Mouse (Mus musculus) spleen, adult 2 months (tissue): ENCODE data around the gene Gale. TPM values are rescaled to one million over a fixed set of nuclear protein-coding genes. Genes with fewer than 3 reads are reported as not detected.
A peak's percentile ranks its signal among the peaks of the same experiment; 100 is the strongest.

Experiments
- DNase-seq, 2 experiments: peaks; one replicate each; pipeline versions ENCODE4 v3.0.0 to v3.0.0-alpha.2; 2012 to 2021; ENCODE audit warnings: low spot score in 2 of 2, low read depth in 1 of 2
- H3K27ac ChIP-seq: fragments of 200-500 bp; 2 replicates; pipeline ENCODE4 v1.5.1; 2012; ENCODE audit warnings: low read length, inconsistent platforms; ENCODE audit not compliant: insufficient read depth
- H3K27me3 ChIP-seq: fragments of 200-500 bp; 2 replicates; pipeline ENCODE4 v1.6.1; 2012; ENCODE audit warnings: mild to moderate bottlenecking, moderate library complexity, low read length, inconsistent platforms; ENCODE audit not compliant: control insufficient read depth, insufficient read depth
- H3K36me3 ChIP-seq: fragments of 200-500 bp; 2 replicates; pipeline ENCODE4 v1.6.1; 2012; ENCODE audit warnings: mild to moderate bottlenecking, low read length, inconsistent platforms; ENCODE audit not compliant: control insufficient read depth, insufficient read depth
- H3K4me1 ChIP-seq: fragments of 200-500 bp; 2 replicates; pipeline ENCODE4 v1.6.1; 2011; ENCODE audit warnings: inconsistent platforms; ENCODE audit not compliant: control insufficient read depth, insufficient read depth, insufficient read length
- H3K4me3 ChIP-seq: fragments of 200-500 bp; 2 replicates; pipeline ENCODE4 v1.5.1; 2011; ENCODE audit warnings: mild to moderate bottlenecking, inconsistent platforms; ENCODE audit not compliant: insufficient read depth, insufficient read length; ENCODE audit errors: extremely low read depth
- CTCF ChIP-seq: fragments of 200-500 bp; IDR thresholded peaks from 2 replicates; pipeline ENCODE4 v1.5.1; 2011; ENCODE audit warnings: mild to moderate bottlenecking, inconsistent platforms; ENCODE audit not compliant: insufficient read depth, insufficient read length, insufficient replicate concordance; ENCODE audit errors: extremely low read depth
- POLR2A ChIP-seq: fragments of 200-500 bp; IDR thresholded peaks from 2 replicates; pipeline ENCODE4 v1.6.1; 2011; ENCODE audit warnings: low read depth, low read length, inconsistent platforms
- WGBS: fragments of 180-500 bp; shearing (Covaris S2); methylation state at CpG from one replicate; pipeline ENCODE4 v1.1.7; 2018; 5-methylcytosine and 5-hydroxymethylcytosine counted together
- polyA plus RNA-seq: library from polyadenylated mRNA; depleted of rRNA; stranded (reverse); fragments of >200 nt; gene quantifications from 2 replicates; pipeline ENCODE4 v1.2.3, GENCODE M21; 2012

Gale gene
- polyA plus RNA-seq, 1 experiment: 10.6 TPM

DNA sequence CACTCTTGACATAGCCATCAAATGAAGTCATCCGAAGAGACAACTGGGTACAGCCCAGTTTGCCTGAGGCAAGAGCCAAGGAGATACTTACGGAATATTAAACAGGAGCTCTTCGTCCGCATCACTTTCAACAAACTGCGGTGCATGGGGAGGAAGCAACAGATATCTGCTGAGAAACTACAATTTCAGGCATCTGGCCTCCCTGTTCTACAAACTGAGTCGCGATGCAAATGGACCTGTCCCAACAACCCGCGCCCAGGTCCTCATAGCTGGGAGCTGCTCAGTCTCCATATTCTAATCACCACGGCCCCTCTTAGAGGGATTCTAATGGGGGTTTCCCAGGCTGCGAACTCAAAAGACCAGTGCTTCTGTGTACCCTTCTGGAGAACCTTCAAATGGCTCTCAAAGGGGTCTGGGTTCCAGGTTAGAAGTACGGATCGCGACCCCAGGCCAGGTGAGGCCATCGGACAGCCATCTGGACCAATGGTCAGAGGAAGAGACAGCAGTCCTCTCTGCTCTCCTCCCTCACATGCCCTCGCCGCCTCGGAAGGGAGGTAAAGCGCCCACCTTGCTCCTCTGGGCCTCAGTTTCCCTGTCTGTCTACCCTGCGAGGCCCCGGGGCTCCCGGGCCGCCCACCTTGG, 22.9 kb downstream of the Gale start:
- Histone ChIP-seq H3K27ac (peak overlapping the region; percentile 71), H3K4me3 (peak overlapping the region; percentile 81), H3K4me1 (no peaks in the 10 kb centered on the region; the same call in 1 of the 2 replicates), H3K36me3 (peaks cover 13% of the 10 kb centered on the region), H3K27me3 (no peaks in the 10 kb centered on the region)
- 11% methylated on average over 23 of the region's 23 CpGs for WGBS
- TF ChIP-seq CTCF: no peak
- TF ChIP-seq POLR2A: no peak
- DNase-seq: no peak

DNA sequence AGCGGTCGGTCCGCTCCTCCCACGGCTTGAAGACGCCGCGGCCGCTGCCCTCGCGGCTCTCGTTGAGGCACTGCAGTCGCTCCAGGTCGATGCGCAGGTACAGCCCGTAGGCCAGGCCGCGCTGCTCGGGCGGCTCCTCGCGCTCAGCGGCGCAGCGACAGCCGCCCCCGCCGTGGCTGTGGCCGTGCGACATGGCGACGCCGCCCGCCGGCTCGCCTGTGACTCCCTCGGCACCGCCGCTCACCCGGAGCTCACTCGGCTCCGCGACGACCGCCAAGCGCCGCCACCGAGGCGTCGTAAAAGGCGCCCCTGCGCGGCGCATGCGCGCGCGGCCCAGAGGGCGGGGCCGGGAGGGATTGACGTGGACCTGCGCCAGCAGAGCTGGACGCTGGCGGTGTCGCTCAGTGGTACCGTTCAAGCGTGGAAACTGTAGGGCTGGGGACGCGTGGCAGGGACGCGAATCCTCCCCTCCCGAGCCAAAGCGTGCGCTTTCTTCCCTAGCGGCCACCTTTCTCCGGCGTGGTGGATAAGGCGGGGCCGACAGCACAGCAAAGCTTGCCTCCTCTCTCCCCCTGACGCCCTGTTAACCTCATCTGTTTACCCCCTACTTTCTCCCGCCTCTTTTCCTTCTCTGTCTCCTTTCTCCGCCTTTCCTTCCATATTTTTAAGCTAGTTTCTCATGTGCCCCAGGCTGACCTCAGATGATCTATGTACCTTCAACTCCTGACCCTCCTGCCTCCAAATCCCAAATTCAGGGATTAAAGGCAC, 23.6 kb downstream of the Gale start, which contains the start of gene Pithd1:
Gene Pithd1, minus strand, starts transcription at position 322 of the 768 bp plus-strand sequence.
- H3K36me3 ChIP-seq: peaks cover 13% of the 10 kb centered on the region
- H3K4me3 ChIP-seq: peak within 1 kb of the TSS; percentile 81
- peak; percentile 88 to 91 for DNase-seq
- H3K4me1 ChIP-seq: no peaks in the 10 kb centered on the region; the same call in 1 of the 2 replicates
- no peak; the same call in none of the 2 replicates for TF ChIP-seq POLR2A
- TF ChIP-seq CTCF: no peak
- H3K27me3 ChIP-seq: no peaks in the 10 kb centered on the region
- peak within 1 kb of the TSS; percentile 86 for H3K27ac ChIP-seq
- under 1% methylated on average over 78 of the region's 81 CpGs for WGBS

DNA sequence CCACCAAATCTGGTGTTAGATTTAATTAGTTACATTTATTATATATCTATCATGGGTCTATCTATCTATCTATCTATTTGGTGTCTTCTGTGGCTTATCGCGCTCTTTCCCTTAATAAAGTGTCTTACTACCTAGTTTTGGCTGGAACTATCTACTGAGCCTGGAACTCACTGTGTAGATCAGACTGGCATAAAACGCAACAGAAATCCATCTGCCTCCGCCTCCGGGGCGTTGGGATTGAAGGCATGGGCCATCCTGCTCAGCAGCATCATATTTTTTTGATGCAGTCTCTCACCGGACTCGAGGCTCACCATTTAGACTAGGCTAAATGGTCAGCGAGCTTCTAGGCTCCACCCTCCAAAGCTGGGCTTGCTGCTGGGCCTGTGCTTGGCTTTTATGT, 24.2 kb downstream of the Gale start:
- WGBS: 83% methylated on average over 9 of the region's 9 CpGs
- Histone ChIP-seq H3K4me1 (no peaks in the 10 kb centered on the region; the same call in 1 of the 2 replicates), H3K36me3 (peaks cover 13% of the 10 kb centered on the region), H3K27me3 (no peaks in the 10 kb centered on the region), H3K27ac (no peak overlapping the region), H3K4me3 (peak overlapping the region; percentile 81)
- TF ChIP-seq POLR2A (no peak), CTCF (no peak)
- no peak for DNase-seq

DNA sequence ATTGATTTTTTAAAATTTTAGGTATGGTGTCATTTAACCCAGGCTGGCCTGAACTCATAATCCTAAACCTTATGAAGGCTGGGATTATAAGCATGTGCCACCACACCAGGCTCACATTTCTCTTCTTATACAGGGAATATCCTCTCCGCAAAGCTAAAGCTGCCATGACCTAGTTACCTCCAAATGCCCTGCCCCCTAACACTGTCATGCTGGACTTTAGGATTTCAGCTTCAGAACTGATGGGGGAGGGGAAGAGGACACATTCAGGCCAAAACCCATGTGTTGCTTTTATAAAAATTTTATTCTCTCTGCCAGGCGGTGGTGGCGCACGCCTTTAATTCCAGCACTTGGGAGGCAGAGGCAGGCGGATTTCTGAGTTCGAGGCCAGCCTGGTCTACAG, 30.4 kb downstream of the Gale start:
- Histone ChIP-seq H3K27ac (no peak overlapping the region), H3K4me3 (no peak overlapping the region), H3K36me3 (no peaks in the 10 kb centered on the region), H3K27me3 (no peaks in the 10 kb centered on the region), H3K4me1 (no peaks in the 10 kb centered on the region)
- 94% methylated on average over 6 of the region's 6 CpGs for WGBS
- TF ChIP-seq POLR2A: no peak
- no peak for TF ChIP-seq CTCF
- no peak for DNase-seq

DNA sequence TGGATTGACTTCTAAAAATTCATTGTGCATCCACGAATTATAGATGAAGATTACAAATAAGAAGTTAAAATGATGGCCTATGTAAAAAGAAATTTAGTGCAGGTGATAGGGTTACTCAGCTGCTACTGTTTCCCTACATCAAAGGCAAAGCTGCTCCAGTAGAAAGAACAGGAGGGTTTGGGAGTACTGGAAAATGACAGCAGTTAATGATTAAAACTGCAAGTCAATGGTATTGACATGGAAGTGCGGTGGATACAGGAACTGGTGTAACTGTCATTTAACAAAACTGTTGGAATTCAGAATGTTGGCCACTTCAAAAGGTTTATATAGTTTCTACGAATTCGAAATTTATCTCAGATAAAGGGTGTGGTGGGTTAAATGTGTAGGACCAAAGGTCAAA, 31.6 kb downstream of the Gale start:
- TF ChIP-seq POLR2A: no peak
- Histone ChIP-seq H3K27me3 (no peaks in the 10 kb centered on the region), H3K27ac (no peak overlapping the region), H3K4me3 (no peak overlapping the region), H3K36me3 (no peaks in the 10 kb centered on the region), H3K4me1 (no peaks in the 10 kb centered on the region)
- no peak for DNase-seq
- WGBS: 91% methylated on average over 4 of the region's 4 CpGs

DNA sequence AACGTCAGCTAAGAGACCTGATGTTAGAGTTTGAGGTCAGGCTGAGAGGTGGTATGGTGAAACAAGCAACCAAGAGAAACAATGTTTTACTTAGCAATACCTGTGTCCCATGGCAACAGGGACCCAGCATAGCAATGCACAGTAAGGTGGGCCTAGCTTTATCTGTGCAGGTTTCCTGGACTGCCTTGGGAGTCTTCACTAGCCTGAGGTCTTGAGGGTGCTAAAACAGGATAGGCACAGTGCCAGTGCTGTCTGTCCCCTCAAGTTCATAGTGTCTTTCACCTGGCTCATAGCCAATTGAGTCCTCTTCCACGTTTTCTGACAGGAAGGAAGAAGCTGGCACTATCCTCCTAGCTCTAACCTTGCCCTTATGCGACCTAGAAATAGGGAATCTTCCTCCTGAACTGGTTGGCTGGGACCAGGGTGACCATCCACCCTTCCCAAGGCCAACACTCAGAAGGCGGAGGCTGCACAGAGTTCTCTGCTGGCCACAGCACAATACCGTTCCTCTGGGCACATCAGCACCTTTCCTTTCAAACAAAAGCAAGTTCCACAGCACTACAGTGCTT, 40.7 kb downstream of the Gale start:
- H3K36me3 ChIP-seq: peaks cover 47% of the 10 kb centered on the region
- no peak overlapping the region for H3K4me3 ChIP-seq
- no peak for DNase-seq
- no peak overlapping the region for H3K27ac ChIP-seq
- H3K27me3 ChIP-seq: no peaks in the 10 kb centered on the region
- no peak for TF ChIP-seq CTCF
- TF ChIP-seq POLR2A: no peak
- no peaks in the 10 kb centered on the region for H3K4me1 ChIP-seq
- 81% methylated on average over 5 of the region's 5 CpGs for WGBS

DNA sequence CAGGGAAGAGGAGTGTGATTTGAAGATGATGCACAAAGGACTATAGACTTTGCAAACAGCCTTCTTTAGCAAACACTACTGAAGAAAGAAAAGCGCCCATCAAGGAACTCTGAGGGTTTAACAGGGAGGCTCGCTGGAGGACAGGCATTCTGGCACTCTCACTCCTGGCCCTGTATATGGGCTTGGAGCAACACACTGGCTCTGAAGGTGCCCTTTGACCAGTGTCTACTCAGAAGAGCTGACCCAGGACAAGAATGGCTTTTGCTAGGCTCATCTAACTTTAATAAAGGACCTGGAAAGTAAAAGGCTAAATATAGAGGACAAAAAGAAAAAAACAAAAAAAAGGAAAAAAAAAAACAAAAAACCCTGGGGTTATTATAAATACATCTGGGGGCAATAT, 41.4 kb downstream of the Gale start:
- Histone ChIP-seq H3K4me3 (no peak overlapping the region), H3K4me1 (no peaks in the 10 kb centered on the region), H3K27me3 (no peaks in the 10 kb centered on the region), H3K27ac (no peak overlapping the region), H3K36me3 (peaks cover 52% of the 10 kb centered on the region)
- no peak for DNase-seq
- TF ChIP-seq CTCF: no peak
- TF ChIP-seq POLR2A: no peak
- WGBS: 97% methylated on average over 2 of the region's 2 CpGs
